ENCODE assay signal across 33 mouse cellular contexts in genomic region chr4:129924143-129924542, GRCm38 (mm10). TPM values are rescaled to one million over a fixed set of nuclear protein-coding genes. Genes with fewer than 3 reads are reported as not detected.
DNase-seq lines count a peak whose midpoint lies in the region; ATAC-seq and TF ChIP-seq lines count a peak whose summit lies in the region.
"Had no signal": no experiment of that assay in that cellular context is flagged by ENCODE, and none has a peak within 500 bp of the region (broad histone marks: within the 10 kb centered on the region; RNA-seq: fewer than 3 reads in every experiment).

No protein-coding gene starts in this region.

- H3K4me1 ChIP-seq in heart, embryonic 16.5 days (ENCODE audit: control insufficient read depth, insufficient read depth, low read length), result peaks cover 39% of the 10 kb centered on the region
- H3K4me1 ChIP-seq in spleen, adult 2 months (ENCODE audit: control insufficient read depth, insufficient read depth, insufficient read length), result peaks cover 23% of the 10 kb centered on the region; the same call in 1 of the 2 replicates
- 0 out of 2 replicates have a peak, but pooled peaks cover 3% of the 10 kb centered on the region for H3K4me1 ChIP-seq in hindbrain, postnatal 0 days (ENCODE audit: insufficient read depth, low read length)
- H3K4me1 ChIP-seq: neural tube, embryonic 12.5 days had no signal

- no peaks in the 10 kb centered on the region for H3K27me3 ChIP-seq in heart, embryonic 16.5 days (ENCODE audit: control insufficient read depth, insufficient read depth, low read length)
- no peaks in the 10 kb centered on the region for H3K27me3 ChIP-seq in spleen, adult 2 months (ENCODE audit: control insufficient read depth, insufficient read depth, low read length)
- no peaks in the 10 kb centered on the region for H3K27me3 ChIP-seq in hindbrain, postnatal 0 days (ENCODE audit: insufficient read depth, low read length)
- H3K27me3 ChIP-seq: embryonic facial prominence, embryonic 15.5 days; forebrain, embryonic 12.5 days; limb, embryonic 15.5 days; neural tube, embryonic 12.5 days; stomach, embryonic 15.5 days had no signal

- H3K4me3 ChIP-seq in heart, embryonic 16.5 days (ENCODE audit: low read length), result no peak overlapping the region
- H3K4me3 ChIP-seq in spleen, adult 2 months (ENCODE audit: extremely low read depth, insufficient read depth, insufficient read length), result no peak overlapping the region
- no peak overlapping the region for H3K4me3 ChIP-seq in hindbrain, postnatal 0 days (ENCODE audit: low read length)
- H3K4me3 ChIP-seq: embryonic facial prominence, embryonic 10.5 days; embryonic facial prominence, embryonic 15.5 days; forebrain, embryonic 12.5 days; limb, embryonic 10.5 days; limb, embryonic 15.5 days; midbrain, embryonic 12.5 days; myocyte; neural tube, embryonic 12.5 days; stomach, embryonic 15.5 days had no signal

- intact Hi-C loops in heart, postnatal 25 days (cut with DNase I), result no loop called here

- no peak overlapping the region for H3K9ac ChIP-seq in heart, embryonic 16.5 days (ENCODE audit: low read length)
- H3K9ac ChIP-seq in hindbrain, postnatal 0 days (replicated peaks; ENCODE audit: low read length), result no peak overlapping the region
- H3K9ac ChIP-seq: embryonic facial prominence, embryonic 15.5 days; forebrain, embryonic 12.5 days; forebrain, postnatal 0 days; hindbrain, embryonic 14.5 days; limb, embryonic 15.5 days; midbrain, embryonic 12.5 days; neural tube, embryonic 12.5 days; stomach, embryonic 15.5 days had no signal

- no peaks in the 10 kb centered on the region for H3K36me3 ChIP-seq in heart, embryonic 16.5 days (ENCODE audit: control insufficient read depth, insufficient read depth)
- no peaks in the 10 kb centered on the region for H3K36me3 ChIP-seq in spleen, adult 2 months (ENCODE audit: control insufficient read depth, insufficient read depth, low read length)
- H3K36me3 ChIP-seq in hindbrain, postnatal 0 days (ENCODE audit: insufficient read depth, low read length), result no peaks in the 10 kb centered on the region
- H3K36me3 ChIP-seq: embryonic facial prominence, embryonic 10.5 days; embryonic facial prominence, embryonic 15.5 days; forebrain, embryonic 12.5 days; limb, embryonic 10.5 days; limb, embryonic 15.5 days; midbrain, embryonic 12.5 days; neural tube, embryonic 12.5 days; stomach, embryonic 15.5 days had no signal

- ATAC-seq in heart, embryonic 16.5 days (replicated peaks; ENCODE audit: extremely low read depth, insufficient read depth, low FRiP score), result no peak
- ATAC-seq in hindbrain, postnatal 0 days, result no peak
- ATAC-seq: forebrain, postnatal 0 days; inflammation-experienced regulatory T-cells, adult 6 months had no signal

- no peak for TF ChIP-seq POLR2A in spleen, adult 2 months (IDR thresholded peaks at IDR 0.05; ENCODE audit: low read depth, low read length)

- 67% methylated on average over 8 of the region's 8 CpGs for WGBS in heart, embryonic 16.5 days
- 44% methylated on average over 8 of the region's 8 CpGs for WGBS in spleen, adult 2 months
- 83% methylated on average over 8 of the region's 8 CpGs for WGBS in hindbrain, postnatal 0 days

- H3K4me2 ChIP-seq in heart, embryonic 16.5 days (ENCODE audit: low read depth, low read length), result no peak overlapping the region
- H3K4me2 ChIP-seq in hindbrain, postnatal 0 days (ENCODE audit: low read depth, low read length), result no peak overlapping the region
- H3K4me2 ChIP-seq: embryonic facial prominence, embryonic 15.5 days; forebrain, embryonic 12.5 days; hindbrain, embryonic 14.5 days; limb, embryonic 15.5 days; midbrain, embryonic 12.5 days; neural tube, embryonic 12.5 days; stomach, embryonic 15.5 days had no signal

- no peak for TF ChIP-seq CTCF in spleen, adult 2 months (IDR thresholded peaks at IDR 0.05; ENCODE audit: extremely low read depth, insufficient read depth, insufficient read length, insufficient replicate concordance)
- TF ChIP-seq CTCF in hindbrain, postnatal 0 days (IDR thresholded peaks at IDR 0.05; ENCODE audit: low read depth), result no peak

- peak; percentile 54 for DNase-seq in adrenal gland, adult 8-10 months
- no peak for DNase-seq in adrenal gland, postnatal 4 days (ENCODE audit: low spot score in 2 of 2)
- no peak for DNase-seq in heart, postnatal 25 days (ENCODE audit: low spot score)
- no peak for DNase-seq in spleen, adult 2 months (ENCODE audit: low read depth in 1 of 2, low spot score in 2 of 2)
- DNase-seq in spleen, postnatal 14 days (ENCODE audit: low spot score in 2 of 2), result no peak
- no peak for DNase-seq in hindbrain, postnatal 0 days (ENCODE audit: low spot score)
- DNase-seq: cerebellum, adult 2 months; cerebellum, postnatal 25 days; forebrain, postnatal 0 days; kidney, adult 11 months; kidney, postnatal 14 days; layer of hippocampus, adult 9-11 months; lung, adult 18-20 months; right cerebral cortex, adult 18-20 months had no signal

- peak overlapping the region; percentile 77 for H3K27ac ChIP-seq in heart, embryonic 16.5 days (ENCODE audit: low read length)
- peak overlapping the region; percentile 52 for H3K27ac ChIP-seq in spleen, adult 2 months (ENCODE audit: insufficient read depth, low read length)
- no peak overlapping the region for H3K27ac ChIP-seq in hindbrain, postnatal 0 days
- H3K27ac ChIP-seq: embryonic facial prominence, embryonic 10.5 days; embryonic facial prominence, embryonic 15.5 days; forebrain, embryonic 12.5 days; hindbrain, embryonic 14.5 days; limb, embryonic 10.5 days; limb, embryonic 15.5 days; midbrain, embryonic 12.5 days; neural tube, embryonic 12.5 days; stomach, embryonic 15.5 days had no signal

- H3K9me3 ChIP-seq in heart, embryonic 16.5 days (replicated peaks; ENCODE audit: control insufficient read depth, low read length), result no peaks in the 10 kb centered on the region
- no peaks in the 10 kb centered on the region for H3K9me3 ChIP-seq in hindbrain, postnatal 0 days (ENCODE audit: low read length)
- H3K9me3 ChIP-seq: embryonic facial prominence, embryonic 10.5 days; embryonic facial prominence, embryonic 15.5 days; forebrain, embryonic 12.5 days; limb, embryonic 10.5 days; limb, embryonic 15.5 days; megakaryocyte, embryonic 14.5 days; midbrain, embryonic 12.5 days; neural tube, embryonic 12.5 days; stomach, embryonic 15.5 days had no signal

RNA-seq across cellular contexts. Expression of gene Spocd1, which starts 4.9 kb away (rescaled TPM):
- 1 to 10 TPM; 1.2 to 2.7 (median 2.1) TPM for total RNA-seq in adrenal gland, adult 8-10 months (2022)
- under 1 TPM; 0.62 to 0.64 TPM for total RNA-seq in adrenal gland, postnatal 4 days (2021)
- 0.22 and 0.35 TPM in 2 replicates for polyA plus RNA-seq in heart, embryonic 16.5 days (2015; fragmentation: Nextera tagmentation; extraction: Ambion mirVana)
- total RNA-seq in heart, postnatal 25 days (2021), result under 1 TPM in 1 of 2 experiments, not detected in 1; 0.08 TPM
- 0.07 and 0.11 TPM in 2 replicates for polyA plus RNA-seq in spleen, adult 2 months (2012; rRNA removed)
- total RNA-seq in hindbrain, postnatal 0 days (2014; rRNA removed), result 0.37 TPM in 1 of 2 replicates, not detected in the other
- polyA plus RNA-seq in hindbrain, postnatal 0 days (2015; fragmentation: Nextera tagmentation; extraction: Ambion mirVana), result 0.08 TPM in 2 replicates
- total RNA-seq: forebrain, postnatal 0 days; gastrocnemius, adult 8-10 months; gastrocnemius, postnatal 4 days; heart, postnatal 14 days; midbrain, postnatal 0 days had no signal
- polyA plus RNA-seq: embryonic facial prominence, embryonic 10.5 days; forebrain, embryonic 12.5 days; hindbrain, embryonic 14.5 days; inflammation-experienced regulatory T-cells, adult 6 months; kidney, embryonic 14.5 days; limb, embryonic 10.5 days; lung, postnatal 0 days; midbrain, embryonic 12.5 days; myocyte; neural tube, embryonic 12.5 days had no signal
